ENCODE assay signal across 8 mouse cellular contexts in the genomic region with DNA sequence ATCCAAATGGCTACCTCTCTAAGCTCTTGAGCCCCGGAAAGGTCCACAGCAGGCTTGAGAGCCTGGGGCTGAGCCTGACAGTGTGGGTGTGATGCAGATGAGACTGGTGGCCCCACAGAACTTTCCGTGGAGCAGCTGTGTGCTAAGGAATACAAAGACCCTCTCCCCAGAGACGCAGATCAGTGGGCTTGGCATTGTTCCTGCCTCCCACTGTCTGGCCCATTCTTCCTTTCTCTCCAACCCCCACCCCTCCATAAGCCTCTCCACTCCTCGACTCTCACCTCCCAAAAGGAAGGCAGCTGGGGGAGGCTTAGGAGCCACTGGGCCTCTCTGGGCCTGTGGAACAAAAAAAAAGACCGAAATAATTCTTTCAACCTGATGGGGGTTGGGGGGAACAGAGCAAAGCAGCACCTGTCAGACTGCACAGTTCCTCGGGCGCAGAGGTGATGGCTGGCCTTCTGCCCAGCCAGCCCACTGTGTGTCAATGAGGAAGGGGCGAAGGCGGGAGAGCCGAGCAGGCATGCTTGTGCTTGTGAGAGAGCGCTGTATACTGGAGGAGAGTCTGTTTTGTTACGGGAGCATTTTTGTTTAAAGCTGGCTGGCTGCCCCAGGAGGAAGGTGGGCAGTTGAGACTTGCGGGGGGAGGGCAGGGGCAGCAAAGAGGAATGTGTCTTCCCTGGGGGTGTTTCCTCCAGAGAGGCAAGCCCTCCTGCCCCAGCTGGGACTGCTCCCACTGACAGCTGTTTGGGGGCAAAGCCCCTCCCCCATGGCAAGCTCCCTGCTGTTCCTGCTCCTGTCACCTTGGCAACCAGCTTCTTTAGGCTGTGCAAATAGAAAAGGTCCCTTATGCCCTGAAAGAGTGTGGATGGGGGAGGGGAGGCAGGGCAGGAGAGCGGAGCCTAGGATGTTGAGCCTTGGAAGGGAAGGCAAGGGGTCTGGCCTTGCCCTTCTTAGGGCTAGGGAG. TPM values are rescaled to one million over a fixed set of nuclear protein-coding genes. Genes with fewer than 3 reads are reported as not detected.
DNase-seq lines count a peak whose midpoint lies in the region; ATAC-seq lines count a peak whose summit lies in the region.

No protein-coding gene starts in this region.

- 0 out of 2 replicates have a peak, but pooled peaks have one; percentile 27 for ATAC-seq in heart, embryonic 12.5 days (ENCODE audit: insufficient number of reproducible peaks, low FRiP score)
- ATAC-seq in hindbrain, embryonic 15.5 days (ENCODE audit: low FRiP score, low read depth): peak; percentile 69
- ATAC-seq in neural tube, embryonic 15.5 days (ENCODE audit: low FRiP score): peak; percentile 75
- ATAC-seq in granulocyte monocyte progenitor cell, adult 5-6 weeks (replicated peaks; ENCODE audit: poor library complexity, severe bottlenecking): no peak
- no peak for ATAC-seq in CD4-positive, CD25-positive, alpha-beta regulatory T cell, adult 4 months

- no peak for DNase-seq in heart, adult 18-20 months
- peak; percentile 73 to 74 for DNase-seq in cerebellum, postnatal 25 days
- DNase-seq in liver: peak; percentile 48

- no peaks in the 10 kb centered on the region for H3K36me3 ChIP-seq in heart, embryonic 12.5 days
- H3K36me3 ChIP-seq in hindbrain, embryonic 15.5 days: 0 out of 2 replicates have a peak, but pooled peaks cover 2% of the 10 kb centered on the region
- peaks cover 11% of the 10 kb centered on the region for H3K36me3 ChIP-seq in neural tube, embryonic 15.5 days

- peaks cover 6% of the 10 kb centered on the region for H3K27me3 ChIP-seq in heart, embryonic 12.5 days (replicated peaks)
- H3K27me3 ChIP-seq in hindbrain, embryonic 15.5 days: no peaks in the 10 kb centered on the region
- H3K27me3 ChIP-seq in neural tube, embryonic 15.5 days (replicated peaks): no peaks in the 10 kb centered on the region

- no peak overlapping the region for H3K4me3 ChIP-seq in heart, embryonic 12.5 days
- no peak overlapping the region for H3K4me3 ChIP-seq in hindbrain, embryonic 15.5 days
- H3K4me3 ChIP-seq in neural tube, embryonic 15.5 days (replicated peaks): no peak overlapping the region

- peak overlapping the region; percentile 18; the same call in 1 of the 2 replicates for H3K9ac ChIP-seq in heart, embryonic 12.5 days
- H3K9ac ChIP-seq in hindbrain, embryonic 15.5 days: 0 out of 2 replicates have a peak overlapping the region, but pooled peaks have one; percentile 11
- peak overlapping the region; percentile 2; the same call in 1 of the 2 replicates for H3K9ac ChIP-seq in neural tube, embryonic 15.5 days (replicated peaks)

- no peaks in the 10 kb centered on the region for H3K9me3 ChIP-seq in heart, embryonic 12.5 days (replicated peaks)
- no peaks in the 10 kb centered on the region for H3K9me3 ChIP-seq in hindbrain, embryonic 15.5 days
- H3K9me3 ChIP-seq in neural tube, embryonic 15.5 days (replicated peaks): no peaks in the 10 kb centered on the region

- WGBS in heart, embryonic 12.5 days: 20% methylated on average over 14 of the region's 14 CpGs
- WGBS in hindbrain, embryonic 15.5 days: 4% methylated on average over 14 of the region's 14 CpGs
- WGBS in neural tube, embryonic 15.5 days: 8% methylated on average over 14 of the region's 14 CpGs

- H3K27ac ChIP-seq in heart, embryonic 12.5 days (ENCODE audit: poor library complexity, severe bottlenecking): no peak overlapping the region; the same call in 1 of the 2 replicates
- peak overlapping the region; percentile 89 for H3K27ac ChIP-seq in hindbrain, embryonic 15.5 days (replicated peaks)
- peak overlapping the region; percentile 87 for H3K27ac ChIP-seq in neural tube, embryonic 15.5 days (replicated peaks)

- peaks cover 44% of the 10 kb centered on the region for H3K4me1 ChIP-seq in heart, embryonic 12.5 days (replicated peaks)
- H3K4me1 ChIP-seq in hindbrain, embryonic 15.5 days (replicated peaks): peaks cover 68% of the 10 kb centered on the region
- H3K4me1 ChIP-seq in neural tube, embryonic 15.5 days: peaks cover 73% of the 10 kb centered on the region

- peak overlapping the region; percentile 40 for H3K4me2 ChIP-seq in heart, embryonic 12.5 days
- peak overlapping the region; percentile 38 for H3K4me2 ChIP-seq in hindbrain, embryonic 15.5 days
- peak overlapping the region; percentile 37 for H3K4me2 ChIP-seq in neural tube, embryonic 15.5 days

RNA-seq across cellular contexts. Expression of a gene that starts 39.6 kb away (rescaled TPM):
- 0.09 TPM in 2 replicates for polyA plus RNA-seq in heart, embryonic 12.5 days (2016; fragmentation: Nextera tagmentation; extraction: Ambion mirVana)
- total RNA-seq in heart, adult 18-20 months (2021): under 1 TPM; 0.13 to 0.32 TPM
- polyA plus RNA-seq in hindbrain, embryonic 15.5 days (2015; fragmentation: Nextera tagmentation; extraction: Ambion mirVana): 0.18 and 0.24 TPM in 2 replicates
- polyA plus RNA-seq in neural tube, embryonic 15.5 days (2015; fragmentation: Nextera tagmentation; extraction: Ambion mirVana): 0.34 and 0.41 TPM in 2 replicates
- not detected in 2 replicates for total RNA-seq in granulocyte monocyte progenitor cell, adult 5-6 weeks (2014; fragmentation: Nextera tagmentation)
- 0.04 TPM in 1 of 2 replicates, not detected in the other for total RNA-seq in granulocyte monocyte progenitor cell, adult 5-6 weeks (2017)
- polyA plus RNA-seq in CD4-positive, CD25-positive, alpha-beta regulatory T cell, adult 4 months (2017; shearing (Covaris generic)): under 1 TPM; 0.18 to 0.22 TPM

Comparison
In these comparisons a context has a peak if more than half of its experiments do, and no peak if none do; other contexts are left out.
1. ATAC-seq: peak in heart, embryonic 12.5 days (single experiment), hindbrain, embryonic 15.5 days (single experiment) and neural tube, embryonic 15.5 days (single experiment); none in granulocyte monocyte progenitor cell, adult 5-6 weeks (single experiment) and CD4-positive, CD25-positive, alpha-beta regulatory T cell, adult 4 months (single experiment).
2. DNase-seq: peak in cerebellum, postnatal 25 days (2 of 2) and liver (single experiment); none in heart, adult 18-20 months (0 of 2).
3. Peak in every context shown above with its lines, with median percentiles within 50 percentile points of each other: H3K4me2 ChIP-seq and H3K9ac ChIP-seq.